In the genomic region with DNA sequence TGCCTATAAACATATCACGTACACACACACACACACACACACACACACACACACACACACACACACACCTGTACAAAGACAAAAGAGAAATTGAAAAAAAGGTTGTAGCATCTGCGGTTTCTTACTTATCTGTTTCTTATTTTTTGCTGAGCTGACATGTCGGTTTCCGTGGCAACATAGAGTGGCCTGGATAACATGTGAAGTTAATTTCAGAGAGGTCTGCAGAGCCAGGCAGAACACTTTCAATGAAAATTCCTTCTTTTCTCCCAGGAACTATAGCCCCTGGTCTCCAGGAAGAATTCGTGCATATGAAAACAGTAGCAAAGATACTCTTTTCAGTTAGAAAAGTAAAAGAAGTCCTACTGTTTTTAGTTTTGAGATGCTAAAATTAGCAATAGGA, we compare ENCODE assay signal across 11 mouse cellular contexts.
DNase-seq lines count a peak whose midpoint lies in the region; ATAC-seq and TF ChIP-seq lines count a peak whose summit lies in the region.
"Had no signal": no experiment of that assay in that cellular context is flagged by ENCODE, and none has a peak within 500 bp of the region (broad histone marks: within the 10 kb centered on the region; RNA-seq: fewer than 3 reads in every experiment).

No protein-coding gene starts in this region.

- no peaks in the 10 kb centered on the region for H3K36me3 ChIP-seq in hindbrain, embryonic 11.5 days (ENCODE audit: control insufficient read depth, insufficient read depth, low read length)
- no peaks in the 10 kb centered on the region for H3K36me3 ChIP-seq in limb, embryonic 14.5 days (ENCODE audit: control insufficient read depth, insufficient read depth, low read length)
- H3K36me3 ChIP-seq: stomach, embryonic 15.5 days had no signal

- H3K9ac ChIP-seq in hindbrain, embryonic 11.5 days (ENCODE audit: low read depth, low read length), result no peak overlapping the region
- no peak overlapping the region for H3K9ac ChIP-seq in limb, embryonic 14.5 days (ENCODE audit: low read depth, low read length, severe bottlenecking)
- H3K9ac ChIP-seq: stomach, embryonic 15.5 days had no signal

- no peak overlapping the region for H3K4me3 ChIP-seq in hindbrain, embryonic 11.5 days (ENCODE audit: low read depth, low read length)
- no peak overlapping the region for H3K4me3 ChIP-seq in limb, embryonic 14.5 days (replicated peaks; ENCODE audit: low read length)
- H3K4me3 ChIP-seq: stomach, embryonic 15.5 days had no signal

- no peak overlapping the region for H3K27ac ChIP-seq in hindbrain, embryonic 11.5 days (ENCODE audit: low read depth, low read length)
- H3K27ac ChIP-seq in limb, embryonic 14.5 days (replicated peaks; ENCODE audit: low read depth, low read length), result peak overlapping the region; percentile 68
- H3K27ac ChIP-seq: stomach, embryonic 15.5 days had no signal

- ATAC-seq in activated CD4-positive, CD25-positive, alpha-beta regulatory T cell, adult 4 months, result peak; percentile 28
- ATAC-seq in hindbrain, embryonic 11.5 days (ENCODE audit: low FRiP score), result no peak
- ATAC-seq in limb, embryonic 14.5 days (ENCODE audit: low FRiP score, low read depth), result peak; percentile 81; the same call in 1 of the 2 replicates

- whole genome bisulfite sequencing in hindbrain, embryonic 11.5 days, result 62% methylated on average over 5 of the region's 5 CpGs
- 23% methylated on average over 5 of the region's 5 CpGs for WGBS in limb, embryonic 14.5 days

- peak; percentile 11 for DNase-seq in CD4-positive helper T cell, adult 2 months (ENCODE audit: low read depth, low spot score)
- DNase-seq in hindbrain, embryonic 11.5 days (ENCODE audit: low spot score), result peak; percentile 52
- peak; percentile 69 for DNase-seq in limb, embryonic 14.5 days (ENCODE audit: low spot score)
- no peak for DNase-seq in frontal cortex, postnatal 36 days (ENCODE audit: low spot score in 2 of 2)
- no peak for DNase-seq in right cerebral cortex, postnatal 4 days
- no peak for DNase-seq in frontal cortex, postnatal 10 days (ENCODE audit: low spot score in 2 of 2)
- DNase-seq in right cerebral cortex, postnatal 36 days (ENCODE audit: low spot score in 2 of 2), result no peak
- DNase-seq: cerebellum, postnatal 25 days; lung, postnatal 10 days had no signal

- TF ChIP-seq POLR2A in limb, embryonic 14.5 days (IDR thresholded peaks at IDR 0.05; ENCODE audit: borderline replicate concordance, extremely low read depth, insufficient read depth, insufficient read length), result no peak

- H3K4me1 ChIP-seq in hindbrain, embryonic 11.5 days (replicated peaks; ENCODE audit: control insufficient read depth, insufficient read depth, low read length), result no peaks in the 10 kb centered on the region; the same call in 1 of the 2 replicates
- H3K4me1 ChIP-seq in limb, embryonic 14.5 days (ENCODE audit: control insufficient read depth, insufficient read depth, low read length), result peaks cover 25% of the 10 kb centered on the region
- H3K4me1 ChIP-seq: stomach, embryonic 15.5 days had no signal

- no peak overlapping the region for H3K4me2 ChIP-seq in hindbrain, embryonic 11.5 days (replicated peaks; ENCODE audit: low read depth, low read length)
- H3K4me2 ChIP-seq in limb, embryonic 14.5 days (replicated peaks; ENCODE audit: low read depth, low read length, severe bottlenecking), result no peak overlapping the region
- H3K4me2 ChIP-seq: stomach, embryonic 15.5 days had no signal

- H3K27me3 ChIP-seq in hindbrain, embryonic 11.5 days (ENCODE audit: control insufficient read depth, insufficient read depth, low read length), result no peaks in the 10 kb centered on the region
- H3K27me3 ChIP-seq in limb, embryonic 14.5 days (ENCODE audit: control insufficient read depth, insufficient read depth, low read length), result no peaks in the 10 kb centered on the region
- H3K27me3 ChIP-seq: stomach, embryonic 15.5 days had no signal

- no peaks in the 10 kb centered on the region for H3K9me3 ChIP-seq in hindbrain, embryonic 11.5 days (ENCODE audit: control insufficient read depth, low read length)
- no peaks in the 10 kb centered on the region for H3K9me3 ChIP-seq in limb, embryonic 14.5 days (ENCODE audit: control insufficient read depth, low read length)
- H3K9me3 ChIP-seq: stomach, embryonic 15.5 days had no signal

Comparison
In these comparisons a context has a peak if more than half of its experiments do, and no peak if none do; other contexts are left out.
1. DNase-seq: peak in CD4-positive helper T cell, adult 2 months (single experiment), hindbrain, embryonic 11.5 days (single experiment) and limb, embryonic 14.5 days (single experiment); none in frontal cortex, postnatal 36 days (0 of 2), right cerebral cortex, postnatal 4 days (single experiment), frontal cortex, postnatal 10 days (0 of 2) and right cerebral cortex, postnatal 36 days (0 of 2).